Mouse (Mus musculus) midbrain, embryonic 16.5 days (tissue): ENCODE data around the gene Rab8b. TPM values are rescaled to one million over a fixed set of nuclear protein-coding genes. Genes with fewer than 3 reads are reported as not detected.

Experiments
- polyA plus RNA-seq: library from polyadenylated mRNA; unstranded; fragments of >200 nt; fragmentation: Nextera tagmentation; extraction: Ambion mirVana; gene quantifications from 2 replicates; pipeline ENCODE4 v1.2.1, GENCODE M21; 2015

Gene Rab8b
- polyA plus RNA-seq, 1 experiment from 2014 or later = 29.4 TPM

Other genes starting within 250 kb of the Rab8b start
- gene Car12, start 206.0 kb downstream of the Rab8b start, polyA plus RNA-seq = 2.0 TPM in 2 replicates
- 21.5 and 23.8 TPM in 2 replicates for gene Aph1b, start 124.2 kb downstream of the Rab8b start, polyA plus RNA-seq
- gene Gm10647, start 122.6 kb downstream of the Rab8b start, polyA plus RNA-seq = 0.52 and 0.54 TPM in 2 replicates
- 2.6 and 3.0 TPM in 2 replicates for gene Aph1c, start 85.0 kb downstream of the Rab8b start, polyA plus RNA-seq
- 157 and 180 TPM in 2 replicates for gene Rps27l, start 26.4 kb upstream of the Rab8b start, polyA plus RNA-seq
- 10.2 and 11.1 TPM in 2 replicates for gene Lactb, start 55.8 kb upstream of the Rab8b start, polyA plus RNA-seq
- gene Tpm1, start 129.7 kb upstream of the Rab8b start, polyA plus RNA-seq = 156 and 159 TPM in 2 replicates